ENCODE assay signal across 16 mouse cellular contexts in the genomic region with DNA sequence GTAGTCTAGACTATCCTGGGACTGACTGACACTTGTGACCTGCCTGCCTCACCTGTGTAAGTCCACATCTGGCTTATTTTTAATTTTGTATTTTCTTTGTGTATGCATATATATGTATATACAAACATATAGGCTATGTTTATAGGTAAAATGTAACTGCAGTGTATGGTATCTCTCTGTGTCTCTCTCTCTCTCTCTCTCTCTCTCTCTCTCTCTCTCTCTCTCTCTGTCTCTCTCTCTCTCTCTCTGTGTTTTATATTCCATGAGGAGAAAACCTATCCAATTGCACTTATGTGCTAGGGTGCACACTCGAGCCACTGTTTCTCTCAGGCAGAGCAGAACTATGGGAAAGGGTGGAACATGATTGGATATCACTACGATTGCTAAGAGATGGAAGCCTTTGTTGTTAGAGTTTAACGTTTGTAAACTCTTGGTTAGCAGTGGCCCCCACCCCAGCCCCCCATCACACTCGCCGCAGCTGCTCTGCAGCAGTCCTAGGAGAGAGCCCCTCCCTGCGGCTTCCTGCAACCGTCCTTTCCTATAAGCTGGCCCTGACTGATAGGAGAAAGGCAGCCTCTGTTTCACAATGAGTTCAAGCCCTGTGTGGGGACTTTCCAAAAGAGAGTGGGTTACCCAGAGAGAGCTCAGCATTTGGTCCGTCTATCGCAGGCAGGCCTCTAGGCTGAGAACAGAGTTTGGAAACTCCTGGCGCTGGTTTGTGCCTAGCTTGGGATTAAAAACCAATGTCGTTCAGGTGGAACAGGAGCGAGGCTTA. TPM values are rescaled to one million over a fixed set of nuclear protein-coding genes. Genes with fewer than 3 reads are reported as not detected.
DNase-seq lines count a peak whose midpoint lies in the region; ATAC-seq and TF ChIP-seq lines count a peak whose summit lies in the region.
"Had no signal": no experiment of that assay in that cellular context is flagged by ENCODE, and none has a peak within 500 bp of the region (broad histone marks: within the 10 kb centered on the region; RNA-seq: fewer than 3 reads in every experiment).

No protein-coding gene starts in this region.

- ATAC-seq in liver, postnatal 0 days: peak; percentile 72
- ATAC-seq: Patski had no signal

- no peaks in the 10 kb centered on the region for H3K27me3 ChIP-seq in embryonic facial prominence, embryonic 10.5 days (replicated peaks; ENCODE audit: low read depth, poor library complexity, severe bottlenecking)
- H3K27me3 ChIP-seq in liver, postnatal 0 days (ENCODE audit: insufficient read depth, low read length): no peaks in the 10 kb centered on the region
- H3K27me3 ChIP-seq: limb, embryonic 12.5 days; neural tube, embryonic 13.5 days; Patski had no signal

- no peaks in the 10 kb centered on the region; the same call in 1 of the 2 replicates for H3K9me3 ChIP-seq in embryonic facial prominence, embryonic 10.5 days
- no peaks in the 10 kb centered on the region for H3K9me3 ChIP-seq in liver, postnatal 0 days (ENCODE audit: low read length)
- H3K9me3 ChIP-seq: neural tube, embryonic 13.5 days had no signal

- 69% methylated on average over 12 of the region's 12 CpGs for WGBS in embryonic facial prominence, embryonic 10.5 days
- 32% methylated on average over 12 of the region's 12 CpGs for WGBS in liver, postnatal 0 days (ENCODE audit: insufficient replicate concordance)

- H3K4me3 ChIP-seq in embryonic facial prominence, embryonic 10.5 days: no peak overlapping the region
- no peak overlapping the region for H3K4me3 ChIP-seq in liver, postnatal 0 days (ENCODE audit: low read depth, low read length)
- H3K4me3 ChIP-seq: gastrocnemius, adult 2 months; limb, embryonic 12.5 days; neural tube, embryonic 13.5 days had no signal

- H3K36me3 ChIP-seq in embryonic facial prominence, embryonic 10.5 days (replicated peaks): peaks cover 19% of the 10 kb centered on the region
- H3K36me3 ChIP-seq in liver, postnatal 0 days (replicated peaks; ENCODE audit: insufficient read depth, low read length): no peaks in the 10 kb centered on the region; the same call in 1 of the 2 replicates
- H3K36me3 ChIP-seq: neural tube, embryonic 13.5 days had no signal

- peak; percentile 33 to 36 for DNase-seq in spleen, postnatal 36 days (ENCODE audit: low spot score in 2 of 2)
- DNase-seq in spleen, postnatal 14 days (ENCODE audit: low spot score in 2 of 2): no peak
- no peak for DNase-seq in embryonic facial prominence, embryonic 10.5 days (ENCODE audit: low spot score)
- DNase-seq in liver, postnatal 0 days: peak; percentile 33
- peak; percentile 74 for DNase-seq in thymus, postnatal 4 days
- DNase-seq in adrenal gland, adult (ENCODE audit: inconsistent age in 2 of 2, low spot score in 1 of 2): no peak
- DNase-seq in gastrocnemius, adult 8-10 months (ENCODE audit: low spot score in 2 of 2): no peak
- no peak for DNase-seq in kidney, adult 18-20 months
- DNase-seq: cerebellum, postnatal 14 days; gastrocnemius, adult 2 months; heart, postnatal 36 days; kidney, postnatal 25 days; lung, postnatal 36 days had no signal

- H3K9ac ChIP-seq in liver, postnatal 0 days (replicated peaks): no peak overlapping the region
- H3K9ac ChIP-seq: limb, embryonic 12.5 days; neural tube, embryonic 13.5 days had no signal

- TF ChIP-seq EP300 in liver, postnatal 0 days (IDR thresholded peaks at IDR 0.05; ENCODE audit: low read depth): peak; percentile 81

- peaks cover 24% of the 10 kb centered on the region for H3K4me1 ChIP-seq in embryonic facial prominence, embryonic 10.5 days
- H3K4me1 ChIP-seq in liver, postnatal 0 days (ENCODE audit: insufficient read depth): peaks cover 16% of the 10 kb centered on the region

- no peak for TF ChIP-seq CTCF in liver, postnatal 0 days (IDR thresholded peaks at IDR 0.05; ENCODE audit: low read depth)

- peak overlapping the region; percentile 32; the same call in 1 of the 2 replicates for H3K4me2 ChIP-seq in liver, postnatal 0 days (ENCODE audit: low read depth, low read length)
- H3K4me2 ChIP-seq: limb, embryonic 12.5 days; neural tube, embryonic 13.5 days had no signal

- 0 out of 2 replicates have a peak overlapping the region, but pooled peaks have one; percentile 35 for H3K27ac ChIP-seq in embryonic facial prominence, embryonic 10.5 days (replicated peaks)
- H3K27ac ChIP-seq in liver, postnatal 0 days (ENCODE audit: low read depth): no peak overlapping the region
- H3K27ac ChIP-seq: gastrocnemius, adult 2 months; neural tube, embryonic 13.5 days had no signal

RNA-seq across cellular contexts. Expression of a gene that starts 41.6 kb away (rescaled TPM):
- 9.4 and 10.3 TPM in 2 replicates for polyA plus RNA-seq in embryonic facial prominence, embryonic 10.5 days (2016; fragmentation: Nextera tagmentation; extraction: Ambion mirVana)
- 3.1 and 4.5 TPM in 2 replicates for polyA plus RNA-seq in liver, postnatal 0 days (2015; fragmentation: Nextera tagmentation; extraction: Ambion mirVana)
- 10 to 100 TPM in 3 of 4 experiments, 1 to 10 TPM in 1; 8.3 to 16.7 (median 12.6) TPM for total RNA-seq in gastrocnemius, adult 8-10 months (2022)

Comparison
In these comparisons a context has a peak if more than half of its experiments do, and no peak if none do; other contexts are left out.
1. DNase-seq: peak in spleen, postnatal 36 days (2 of 2), liver, postnatal 0 days (single experiment) and thymus, postnatal 4 days (single experiment); none in spleen, postnatal 14 days (0 of 2), embryonic facial prominence, embryonic 10.5 days (single experiment), adrenal gland, adult (0 of 2), gastrocnemius, adult 8-10 months (0 of 2) and kidney, adult 18-20 months (single experiment).